Mouse (Mus musculus) CH12.LX (cell line): Measurements from ENCODE around the gene Vstm2l. TPM values are rescaled to one million over a fixed set of nuclear protein-coding genes. Genes with fewer than 3 reads are reported as not detected.

ENCODE experiments used
- DNase-seq: peaks from one replicate; pipeline ENCODE4 v3.0.0-alpha.2; 2013; ENCODE audit errors: extremely low read depth
- H3K27ac ChIP-seq: 2 replicates; pipeline ENCODE4 v1.5.1; 2012; ENCODE audit warnings: low read depth, mild to moderate bottlenecking, control low read depth, moderate library complexity; ENCODE audit not compliant: insufficient read depth
- H3K27me3 ChIP-seq: replicated peaks from 2 replicates; pipeline ENCODE3; 2012; ENCODE audit warnings: inconsistent platforms
- H3K36me3 ChIP-seq, 2 experiments: replicated peaks in 1 of 2; 2 replicates each; pipeline versions ENCODE3 to v1.6.1; 2012; ENCODE audit warnings: inconsistent platforms in 1 of 2, low read length in 1 of 2, mild to moderate bottlenecking in 1 of 2, mixed read lengths in 1 of 2, moderate library complexity in 1 of 2; ENCODE audit not compliant: control insufficient read depth in 1 of 2, insufficient read depth in 1 of 2
- H3K4me1 ChIP-seq, 2 experiments: 2 replicates each; pipeline ENCODE4 v1.6.1; 2012; ENCODE audit warnings: inconsistent platforms in 1 of 2, moderate library complexity in 1 of 2; ENCODE audit not compliant: insufficient read depth in 2 of 2, control insufficient read depth in 1 of 2
- H3K4me2 ChIP-seq: 2 replicates; pipeline ENCODE4 v1.6.1; 2012; ENCODE audit warnings: low read depth, mild to moderate bottlenecking, control low read depth; ENCODE audit not compliant: poor library complexity, insufficient read depth, severe bottlenecking
- H3K4me3 ChIP-seq, 3 experiments: fragments of 150-350 bp in 1 of 3; sonication (generic) in 1 of 3; replicated peaks in 1 of 3; 2 replicates each; pipeline versions ENCODE3 to v1.5.1; 2011 to 2012; ENCODE audit warnings: low read depth in 2 of 3, low read length in 2 of 3, mild to moderate bottlenecking in 2 of 3, moderate library complexity in 2 of 3, control low read depth in 1 of 3, improper control_type of control experiment in 1 of 3, inconsistent platforms in 1 of 3, mixed read lengths in 1 of 3; ENCODE audit not compliant: poor library complexity in 1 of 3
- H3K79me2 ChIP-seq: replicated peaks from 2 replicates; pipeline ENCODE4 v1.6.1; 2012; ENCODE audit warnings: mild to moderate bottlenecking, moderate library complexity; ENCODE audit not compliant: control insufficient read depth, poor library complexity, insufficient read depth, severe bottlenecking; ENCODE audit errors: extremely low read depth
- H3K9ac ChIP-seq: 2 replicates; pipeline ENCODE4 v1.6.1; 2012; ENCODE audit warnings: low read depth, mild to moderate bottlenecking, control low read depth, moderate library complexity; ENCODE audit not compliant: insufficient read depth
- H3K9me3 ChIP-seq: replicated peaks from 2 replicates; pipeline ENCODE3; 2012; ENCODE audit warnings: low read length, inconsistent platforms, mixed read lengths
- BHLHE40 ChIP-seq: IDR thresholded peaks from 2 replicates; pipeline ENCODE4 v1.6.1; 2011; ENCODE audit warnings: mild to moderate bottlenecking, low read depth, low read length, improper control_type of control experiment
- CHD1 ChIP-seq: IDR thresholded peaks from 2 replicates; pipeline ENCODE4 v1.6.1; 2012; ENCODE audit warnings: low read depth, low read length, improper control_type of control experiment, inconsistent platforms
- CTCF ChIP-seq, 2 experiments: IDR thresholded peaks in 1 of 2; conservative IDR thresholded peaks in 1 of 2; 2 replicates each; pipeline ENCODE4 v1.5.1; 2011 to 2012; ENCODE audit warnings: low read depth in 2 of 2, low read length in 2 of 2, improper control_type of control experiment in 1 of 2, inconsistent platforms in 1 of 2, mild to moderate bottlenecking in 1 of 2, moderate library complexity in 1 of 2
- E2F4 ChIP-seq: IDR thresholded peaks from 2 replicates; pipeline ENCODE4 v1.6.1; 2011; ENCODE audit warnings: low read depth, low read length, improper control_type of control experiment; ENCODE audit not compliant: insufficient replicate concordance
- ELF1 ChIP-seq: IDR thresholded peaks from 2 replicates; pipeline ENCODE4 v1.6.1; 2014; ENCODE audit warnings: low read depth, mild to moderate bottlenecking, inconsistent platforms, low read length, improper control_type of control experiment
- EP300 ChIP-seq: IDR thresholded peaks from 2 replicates; pipeline ENCODE4 v1.6.1; 2011; ENCODE audit warnings: low read length, improper control_type of control experiment
- IRF4 ChIP-seq: IDR thresholded peaks from 2 replicates; pipeline ENCODE4 v1.6.1; 2014; ENCODE audit warnings: low read depth, mild to moderate bottlenecking, inconsistent platforms, low read length, improper control_type of control experiment
- JUND ChIP-seq: conservative IDR thresholded peaks from 2 replicates; pipeline ENCODE4 v1.6.1; 2011; ENCODE audit warnings: low read depth, low read length, improper control_type of control experiment
- KAT2A ChIP-seq: IDR thresholded peaks from 2 replicates; pipeline ENCODE4 v1.6.1; 2012; ENCODE audit warnings: low read length, improper control_type of control experiment, inconsistent platforms; ENCODE audit not compliant: insufficient replicate concordance
- MAFK ChIP-seq: IDR thresholded peaks from 2 replicates; pipeline ENCODE4 v1.6.1; 2011; ENCODE audit warnings: low read length, improper control_type of control experiment; ENCODE audit not compliant: insufficient replicate concordance
- MAX ChIP-seq: IDR thresholded peaks from 2 replicates; pipeline ENCODE4 v1.6.1; 2011; ENCODE audit warnings: low read length, improper control_type of control experiment
- MAZ ChIP-seq: IDR thresholded peaks from 2 replicates; pipeline ENCODE4 v1.6.1; 2012; ENCODE audit warnings: low read depth, mild to moderate bottlenecking, inconsistent platforms, low read length, improper control_type of control experiment, moderate library complexity
- MYC ChIP-seq: IDR thresholded peaks from 2 replicates; pipeline ENCODE4 v1.6.1; 2011; ENCODE audit warnings: low read depth, mild to moderate bottlenecking, improper control_type of control experiment, low read length
- PAX5 ChIP-seq: IDR thresholded peaks from 2 replicates; pipeline ENCODE4 v1.6.1; 2012; ENCODE audit warnings: low read length, inconsistent platforms, mixed read lengths
- POLR2A ChIP-seq: IDR thresholded peaks from 2 replicates; pipeline ENCODE4 v1.6.1; 2011; ENCODE audit warnings: low read depth, mild to moderate bottlenecking, improper control_type of control experiment, low read length
- RAD21 ChIP-seq: IDR thresholded peaks from 2 replicates; pipeline ENCODE4 v1.6.1; 2011; ENCODE audit warnings: low read depth, mild to moderate bottlenecking, low read length, improper control_type of control experiment, moderate library complexity
- RCOR1 ChIP-seq: conservative IDR thresholded peaks from 2 replicates; pipeline ENCODE4 v1.6.1; 2012; ENCODE audit warnings: low read depth, mild to moderate bottlenecking, inconsistent platforms, low read length, improper control_type of control experiment
- SMC3 ChIP-seq: IDR thresholded peaks from 2 replicates; pipeline ENCODE4 v1.6.1; 2011; ENCODE audit warnings: low read depth, low read length, improper control_type of control experiment
- TCF12 ChIP-seq: IDR thresholded peaks from 2 replicates; pipeline ENCODE4 v1.6.1; 2014; ENCODE audit warnings: low read depth, mild to moderate bottlenecking, inconsistent platforms, low read length, improper control_type of control experiment
- UBTF ChIP-seq: IDR thresholded peaks from 2 replicates; pipeline ENCODE4 v1.6.1; 2012; ENCODE audit warnings: low read depth, mild to moderate bottlenecking, inconsistent platforms, low read length, improper control_type of control experiment, moderate library complexity
- USF2 ChIP-seq: conservative IDR thresholded peaks from 2 replicates; pipeline ENCODE4 v1.6.1; 2011; ENCODE audit warnings: low read depth, low read length, improper control_type of control experiment
- ZC3H11A ChIP-seq: IDR thresholded peaks from 2 replicates; pipeline ENCODE4 v1.6.1; 2012; ENCODE audit warnings: low read depth, mild to moderate bottlenecking, inconsistent platforms, low read length, improper control_type of control experiment
- ZMIZ1 ChIP-seq: IDR thresholded peaks from 2 replicates; pipeline ENCODE4 v1.6.1; 2012; ENCODE audit warnings: low read depth, mild to moderate bottlenecking, inconsistent platforms, low read length, improper control_type of control experiment
- dilution Hi-C: fragments of 300-500 bp; cut with MboI; formaldehyde crosslinking; loops from 2 replicates; pipeline ENCODE4 v1.14.3; 2020; ENCODE audit warnings: low sequenced_read_pairs; ENCODE audit not compliant: extremely low pct_unique_long_range_greater_than_20kb, extremely low pct_ligation_motif_present
- in situ Hi-C: fragments of 300-500 bp; cut with MboI; formaldehyde crosslinking; loops from 3 replicates; pipeline ENCODE4 v1.14.3; 2019; ENCODE audit warnings: low sequenced_read_pairs, low pct_ligation_motif_present, low pct_unique_long_range_greater_than_20kb, mixed read lengths
- polyA plus RNA-seq: library from polyadenylated mRNA; unstranded; fragments of >175 nt; gene quantifications from 2 replicates; pipeline ENCODE4 v1.2.1, GENCODE M21; 2012; ENCODE audit warnings: low read depth; ENCODE audit not compliant: insufficient read length
- total RNA-seq, 2 experiments: library from RNA; depleted of rRNA; stranded (reverse); fragments of 300-350 nt in 1 of 2; fragments of >200 nt in 1 of 2; gene quantifications; 2 replicates each; pipeline ENCODE4 v1.2.3; 2012 to 2014

Gene Vstm2l
- total and polyA plus RNA-seq, 3 experiments, result not detected

DNA sequence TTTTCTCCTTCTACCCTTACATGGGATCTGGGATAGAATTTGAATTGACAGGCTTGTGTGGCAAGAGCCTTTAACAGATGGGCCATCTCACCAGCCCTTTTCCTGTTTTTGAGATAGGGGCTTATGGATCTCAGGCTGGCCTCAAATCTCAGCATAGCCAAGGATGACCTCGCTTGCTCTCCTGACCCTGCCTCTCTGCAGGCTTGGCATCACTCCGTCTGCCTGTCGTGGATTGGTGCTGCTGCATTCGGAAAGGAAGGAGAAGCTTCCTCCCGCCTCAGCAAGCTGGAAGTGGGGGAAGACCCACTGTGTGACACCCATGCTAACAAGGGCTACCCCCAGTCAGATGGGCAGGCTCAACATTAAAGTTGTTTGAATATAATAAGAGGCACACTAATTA lies 64.8 kb downstream of the Vstm2l start:
- H3K4me2 ChIP-seq, result no peak overlapping the region
- no peak overlapping the region for H3K4me3 ChIP-seq
- H3K9me3 ChIP-seq, result no peaks in the 10 kb centered on the region
- H3K27ac ChIP-seq, result no peak overlapping the region
- DNase-seq, result no peak
- H3K9ac ChIP-seq, result no peak overlapping the region
- in situ Hi-C loops (no loop called here), dilution Hi-C loops (no loop called here)
- H3K4me1 ChIP-seq, result no peaks in the 10 kb centered on the region
- peaks cover 12 to 44% of the 10 kb centered on the region in 2 experiments for H3K36me3 ChIP-seq
- TF ChIP-seq EP300, result no peak
- no peak for TF ChIP-seq MYC
- no peak for TF ChIP-seq SMC3
- no peak for TF ChIP-seq MAFK
- no peak for TF ChIP-seq CTCF (conservative IDR thresholded peaks at IDR 0.05 in 1 of 2, IDR thresholded peaks at IDR 0.05 in 1 of 2; ENCODE audit: low read depth in 2 of 2, low read length in 2 of 2)
- TF ChIP-seq TCF12, result no peak
- TF ChIP-seq JUND, result no peak
- no peak for TF ChIP-seq UBTF
- TF ChIP-seq RAD21, result no peak
- no peak for TF ChIP-seq CHD1
- no peak for TF ChIP-seq BHLHE40
- no peak for TF ChIP-seq ELF1
- TF ChIP-seq ZC3H11A, result no peak
- TF ChIP-seq IRF4, result no peak
- TF ChIP-seq MAX, result no peak
- TF ChIP-seq POLR2A, result no peak
- no peak for TF ChIP-seq ZMIZ1
- no peak for TF ChIP-seq PAX5
- TF ChIP-seq USF2, result no peak
- no peak for TF ChIP-seq E2F4
- peaks cover under 1% of the 10 kb centered on the region for H3K27me3 ChIP-seq
- no peaks in the 10 kb centered on the region for H3K79me2 ChIP-seq

DNA sequence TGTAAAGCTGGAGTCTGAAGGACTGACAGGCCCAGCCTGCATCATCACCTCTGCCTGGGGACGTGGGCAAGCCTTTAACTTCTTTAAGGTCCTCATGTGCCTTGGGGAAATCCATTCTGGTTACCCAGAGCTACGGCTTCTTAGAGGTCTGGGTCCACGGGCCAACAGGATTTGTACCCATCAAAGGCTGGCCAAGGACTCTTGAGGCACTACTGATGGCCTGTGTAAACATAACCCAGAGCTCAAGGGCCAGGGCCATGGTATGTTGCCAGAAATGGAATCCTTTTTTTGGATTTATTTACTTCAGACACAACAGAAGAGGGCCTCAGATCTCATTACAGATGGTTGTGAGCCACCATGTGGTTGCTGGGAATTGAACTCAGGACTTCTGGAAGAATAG lies 68.3 kb downstream of the Vstm2l start:
- peaks cover 0 to 14% of the 10 kb centered on the region in 2 experiments; a peak in 1 of 4 replicates for H3K4me1 ChIP-seq
- no peak for TF ChIP-seq RCOR1
- no peak for TF ChIP-seq MAZ
- no peak for TF ChIP-seq KAT2A
- no peak for DNase-seq
- no peak overlapping the region for H3K4me3 ChIP-seq
- H3K36me3 ChIP-seq, result peaks cover 25 to 79% of the 10 kb centered on the region in 2 experiments
- dilution Hi-C loops, result no loop called here
- no peak overlapping the region for H3K9ac ChIP-seq
- H3K27ac ChIP-seq, result no peak overlapping the region
- no peaks in the 10 kb centered on the region for H3K27me3 ChIP-seq
- in situ Hi-C loops, result loop anchor here (10.0 kb wide), 1 partner anchor 348 kb away; no protein-coding TSS in a partner anchor
- no peaks in the 10 kb centered on the region for H3K9me3 ChIP-seq
- H3K79me2 ChIP-seq, result no peaks in the 10 kb centered on the region
- H3K4me2 ChIP-seq, result no peak overlapping the region
